Mouse (Mus musculus) right cerebral cortex, adult 18-20 months (tissue): ENCODE measurements around the gene Zswim4.
A peak's percentile ranks its signal among the peaks of the same experiment; 100 is the strongest.

Experiments used
- DNase-seq: peaks from one replicate; pipeline ENCODE4 v3.0.0; 2022; ENCODE audit warnings: mixed read lengths

Gene Zswim4

DNA sequence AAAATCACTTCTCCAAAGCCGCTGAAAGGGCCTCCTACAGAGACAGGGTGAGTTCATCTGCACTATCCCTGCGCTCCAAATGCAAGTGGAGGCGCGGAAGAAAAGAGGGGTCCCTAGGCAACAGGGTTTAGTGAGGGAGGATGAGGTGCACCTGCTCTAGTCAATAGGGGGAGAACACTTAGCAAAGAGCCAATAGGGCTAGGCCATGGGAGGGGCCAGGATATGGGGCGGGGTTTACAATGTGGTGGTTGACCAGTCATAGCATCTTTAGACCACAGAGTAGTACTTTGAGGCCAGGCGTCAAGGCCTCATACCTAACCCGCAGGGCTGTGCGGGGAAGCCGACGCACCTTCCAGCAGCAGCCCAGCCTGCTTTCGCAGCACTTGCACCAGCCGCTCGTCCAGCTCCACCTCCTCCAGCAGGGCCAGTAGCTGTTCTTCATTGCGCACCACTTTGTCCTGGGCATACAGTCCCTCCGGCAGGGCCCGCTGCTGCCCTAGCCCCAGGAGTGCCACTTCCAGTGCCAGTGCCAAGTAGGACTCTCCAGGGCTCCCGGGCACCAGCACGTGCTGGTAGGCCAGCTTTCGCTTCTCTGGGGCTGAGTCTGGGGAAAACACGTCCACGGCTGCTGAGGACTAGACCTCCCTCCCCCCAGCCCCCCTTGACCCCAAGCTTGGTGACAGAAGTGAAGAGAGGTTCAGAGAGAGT, 13.4 kb downstream of the Zswim4 start:
- DNase-seq = no peak

DNA sequence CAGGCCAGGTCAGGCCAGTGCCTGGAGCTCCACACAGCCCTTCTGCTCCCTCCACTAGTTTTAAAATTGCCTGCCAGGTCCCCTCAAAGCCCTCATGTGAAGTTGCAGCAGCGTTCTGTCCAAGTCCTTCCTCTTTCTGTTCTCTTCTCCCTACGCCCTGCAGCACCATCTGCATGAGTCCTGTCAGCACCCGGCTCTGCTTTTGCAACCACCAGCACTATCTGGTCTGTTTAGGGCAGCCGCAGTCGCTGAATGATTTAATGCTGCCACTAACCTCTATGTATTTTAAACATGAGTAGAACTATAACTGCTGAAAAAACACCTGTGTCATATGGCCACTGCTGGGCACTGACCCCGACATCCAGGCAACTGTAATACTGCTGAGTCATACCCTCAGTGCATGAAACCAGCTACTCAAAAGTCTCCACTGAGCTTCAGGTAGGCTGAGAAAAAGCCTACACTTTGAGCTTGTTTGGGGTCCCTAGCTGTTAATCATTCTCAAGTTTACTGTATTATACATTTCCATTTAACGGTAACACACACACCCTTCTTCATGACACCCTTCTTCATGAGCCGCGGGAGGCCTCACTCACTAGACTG, 14.2 kb downstream of the Zswim4 start:
- no peak for DNase-seq

- DNase-seq = no peak
These were observed 16.8 kb downstream of the Zswim4 start for GRCm38 (mm10) chr8:84220105-84220504.

DNA sequence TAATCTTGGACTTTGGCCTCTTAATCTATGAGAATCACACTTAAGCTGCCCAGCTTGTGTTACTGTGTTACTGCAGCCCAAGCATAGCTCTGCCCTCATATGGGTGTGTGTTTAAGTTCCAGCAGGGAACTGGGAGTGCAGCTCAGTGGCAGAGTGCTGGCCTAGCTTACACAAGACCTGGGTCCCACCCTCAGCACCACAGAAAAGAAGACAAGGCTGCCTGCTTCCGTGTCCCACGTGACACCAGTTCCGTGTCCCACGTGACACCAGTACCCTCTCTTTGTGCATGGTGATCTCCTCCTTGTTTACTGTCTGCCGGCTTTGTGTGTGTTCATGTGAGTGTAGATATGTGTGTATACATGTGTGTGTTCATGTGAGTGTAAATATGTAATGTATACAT, 18.7 kb downstream of the Zswim4 start:
- DNase-seq = no peak

GRCm38 (mm10) chr8:84217206-84217605, 19.6 kb downstream of the Zswim4 start:
- DNase-seq = no peak

- DNase-seq = no peak
These were observed 23.6 kb downstream of the Zswim4 start for GRCm38 (mm10) chr8:84213277-84213676.

GRCm38 (mm10) chr8:84211881-84212563, 24.8 kb downstream of the Zswim4 start:
- DNase-seq = no peak

- no peak for DNase-seq
These were observed 25.7 kb downstream of the Zswim4 start for GRCm38 (mm10) chr8:84211202-84211601.

DNA sequence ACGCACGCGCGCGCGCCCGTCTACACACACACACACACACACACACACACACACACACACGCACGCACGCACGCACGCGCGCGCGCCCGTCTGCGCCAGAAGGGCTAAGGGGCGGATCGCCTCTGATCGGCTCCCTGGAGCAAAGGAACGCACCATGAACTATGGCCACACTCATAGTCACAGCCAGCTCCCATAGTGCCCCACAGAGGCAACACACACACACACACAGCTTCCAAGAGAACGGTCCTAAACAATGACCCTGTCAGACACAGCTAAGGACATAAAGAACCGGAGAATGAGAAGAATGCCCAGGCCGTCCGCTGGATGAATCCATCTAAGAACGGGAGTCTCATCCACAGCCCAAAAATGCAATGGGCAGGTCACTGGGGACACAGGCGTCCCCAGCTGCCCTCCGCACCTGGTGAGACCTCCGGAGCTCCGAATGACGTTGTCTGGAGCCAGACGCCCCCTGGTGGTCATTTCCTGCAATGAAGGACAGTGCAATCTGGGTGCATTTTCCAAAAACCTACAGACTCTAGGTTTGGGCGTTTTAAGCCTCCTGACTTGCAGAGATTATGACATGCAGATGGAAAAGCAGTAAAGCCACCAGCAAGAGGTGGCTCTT, 26.6 kb downstream of the Zswim4 start:
- DNase-seq = peak; percentile 84

- DNase-seq = no peak
These were observed 28.2 kb downstream of the Zswim4 start for GRCm38 (mm10) chr8:84208381-84209380.

DNA sequence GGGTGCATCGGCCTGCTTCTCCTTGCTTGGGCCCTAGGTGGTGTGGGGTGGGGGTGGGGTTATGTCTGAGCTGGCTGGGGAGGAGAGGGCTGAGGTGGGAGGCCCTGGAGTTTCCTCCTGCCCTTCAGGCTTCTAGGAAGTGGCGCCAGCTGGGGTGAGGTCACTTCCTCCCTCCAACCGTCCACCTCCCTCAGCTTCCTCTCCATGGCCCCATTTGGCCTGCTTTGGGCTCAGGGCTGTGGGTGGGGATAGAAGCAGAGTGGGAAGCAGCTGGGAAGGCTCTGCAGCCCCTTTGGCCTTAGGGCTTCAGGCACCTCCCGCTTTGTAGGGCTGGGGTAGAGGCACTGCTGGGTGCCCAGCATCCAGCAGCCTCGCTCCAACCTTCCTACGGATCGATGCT, 29.0 kb downstream of the Zswim4 start:
- no peak for DNase-seq

- DNase-seq = no peak
These were observed 30.2 kb downstream of the Zswim4 start for GRCm38 (mm10) chr8:84206666-84207065.

DNA sequence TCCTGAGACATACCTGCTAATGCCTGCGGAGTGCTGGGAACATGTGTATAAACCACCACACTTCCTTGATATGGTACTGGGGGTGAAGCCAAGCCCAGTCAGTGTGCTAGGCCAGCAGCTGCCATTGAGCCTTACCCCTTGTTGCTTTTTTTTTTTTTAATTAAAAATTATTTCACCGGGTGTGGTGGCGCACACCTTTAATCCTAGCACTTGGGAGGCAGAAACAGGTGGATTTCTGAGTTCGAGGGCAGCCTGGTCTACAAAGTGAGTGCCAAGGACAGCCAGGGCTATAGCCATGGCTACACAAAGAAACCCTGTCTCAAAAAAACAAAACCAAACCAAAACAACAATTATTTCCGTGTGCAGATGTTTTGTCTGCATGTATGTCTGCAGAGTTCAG, 31.8 kb downstream of the Zswim4 start:
- DNase-seq = no peak

- no peak for DNase-seq
These were observed 32.7 kb downstream of the Zswim4 start for GRCm38 (mm10) chr8:84203975-84204772.

DNA sequence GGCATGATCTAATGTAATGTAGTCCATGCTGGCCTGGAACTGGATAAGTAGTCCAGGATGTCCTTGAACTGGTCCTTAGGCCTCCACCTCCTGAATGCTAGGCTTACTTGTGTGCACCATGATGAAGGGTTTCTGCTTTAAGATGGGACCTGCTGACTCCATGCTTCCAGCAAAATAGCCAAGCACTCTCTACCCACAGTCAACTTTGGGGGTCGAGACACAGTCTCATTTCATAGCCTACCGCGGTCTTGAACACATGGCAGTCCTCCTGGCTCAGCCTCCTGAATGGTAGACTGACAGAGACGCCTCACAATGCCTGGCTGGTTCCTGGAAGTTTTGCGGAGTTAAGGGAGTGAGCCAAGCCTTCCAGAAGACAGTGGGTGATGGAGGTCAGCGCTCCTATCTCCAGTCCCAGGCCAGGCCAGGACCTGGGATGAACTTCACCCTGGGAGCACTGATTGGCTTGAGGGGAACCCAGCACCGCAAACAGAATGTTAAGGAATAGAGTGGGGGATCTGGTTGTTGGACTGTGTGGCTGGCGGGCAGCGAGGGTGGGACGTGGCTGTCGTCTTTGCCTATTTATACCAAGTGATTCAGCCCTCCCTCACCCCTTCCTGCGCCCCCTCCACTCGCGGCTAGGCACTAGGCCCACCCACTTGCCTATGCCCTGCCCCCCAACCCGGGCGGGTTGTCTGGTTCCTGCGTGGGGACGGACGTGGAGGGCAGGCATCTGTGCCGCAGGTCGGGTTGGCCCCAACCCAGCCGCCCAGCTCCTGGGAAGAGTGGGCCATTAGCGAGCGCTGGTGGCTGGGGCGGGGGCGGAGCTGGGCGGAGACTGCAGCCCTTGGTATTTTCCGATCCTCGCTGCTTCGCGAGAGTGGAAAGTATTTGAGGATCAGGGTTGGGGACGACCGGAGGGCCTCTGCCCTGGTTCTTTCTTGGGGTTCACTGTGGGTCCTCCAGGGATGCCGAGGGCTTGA, 33.6 kb downstream of the Zswim4 start:
- DNase-seq = peak; percentile 85

GRCm38 (mm10) chr8:84202466-84202865, 34.4 kb downstream of the Zswim4 start:
- DNase-seq = peak; percentile 76

DNA sequence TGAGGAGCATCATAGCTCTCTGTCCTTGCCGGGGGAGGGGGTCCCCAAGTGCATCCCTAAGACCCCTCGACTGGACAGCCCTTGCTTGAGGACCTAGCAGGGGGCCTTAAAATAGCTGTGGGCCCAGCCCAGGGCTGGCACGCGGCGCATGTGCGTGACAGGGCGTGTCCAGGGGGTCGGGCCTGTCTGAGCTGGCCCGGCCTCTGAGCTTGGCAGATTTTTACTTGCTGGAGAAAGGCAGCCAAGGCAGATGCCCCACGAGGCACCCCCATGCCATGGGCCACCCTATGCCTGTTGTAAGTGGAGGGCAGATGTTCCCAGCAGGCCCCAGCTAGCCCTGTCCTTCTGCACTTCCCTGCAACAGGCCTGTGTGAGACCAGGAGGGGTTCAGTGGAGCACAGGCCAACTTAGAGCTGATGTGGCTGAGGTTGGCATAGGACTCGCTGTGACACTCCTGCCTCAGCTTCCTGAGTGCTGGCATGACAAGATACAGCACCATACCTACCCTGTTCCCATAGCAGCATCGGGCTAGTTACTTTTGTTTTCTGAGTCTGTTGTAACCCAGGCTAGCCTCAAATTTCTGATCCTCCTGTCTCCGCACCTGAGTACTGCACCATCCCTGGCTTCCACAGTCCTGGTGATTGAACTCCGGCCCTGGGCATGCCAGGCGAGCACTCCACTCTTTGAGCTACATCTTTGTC, 35.2 kb downstream of the Zswim4 start:
- DNase-seq = no peak

DNA sequence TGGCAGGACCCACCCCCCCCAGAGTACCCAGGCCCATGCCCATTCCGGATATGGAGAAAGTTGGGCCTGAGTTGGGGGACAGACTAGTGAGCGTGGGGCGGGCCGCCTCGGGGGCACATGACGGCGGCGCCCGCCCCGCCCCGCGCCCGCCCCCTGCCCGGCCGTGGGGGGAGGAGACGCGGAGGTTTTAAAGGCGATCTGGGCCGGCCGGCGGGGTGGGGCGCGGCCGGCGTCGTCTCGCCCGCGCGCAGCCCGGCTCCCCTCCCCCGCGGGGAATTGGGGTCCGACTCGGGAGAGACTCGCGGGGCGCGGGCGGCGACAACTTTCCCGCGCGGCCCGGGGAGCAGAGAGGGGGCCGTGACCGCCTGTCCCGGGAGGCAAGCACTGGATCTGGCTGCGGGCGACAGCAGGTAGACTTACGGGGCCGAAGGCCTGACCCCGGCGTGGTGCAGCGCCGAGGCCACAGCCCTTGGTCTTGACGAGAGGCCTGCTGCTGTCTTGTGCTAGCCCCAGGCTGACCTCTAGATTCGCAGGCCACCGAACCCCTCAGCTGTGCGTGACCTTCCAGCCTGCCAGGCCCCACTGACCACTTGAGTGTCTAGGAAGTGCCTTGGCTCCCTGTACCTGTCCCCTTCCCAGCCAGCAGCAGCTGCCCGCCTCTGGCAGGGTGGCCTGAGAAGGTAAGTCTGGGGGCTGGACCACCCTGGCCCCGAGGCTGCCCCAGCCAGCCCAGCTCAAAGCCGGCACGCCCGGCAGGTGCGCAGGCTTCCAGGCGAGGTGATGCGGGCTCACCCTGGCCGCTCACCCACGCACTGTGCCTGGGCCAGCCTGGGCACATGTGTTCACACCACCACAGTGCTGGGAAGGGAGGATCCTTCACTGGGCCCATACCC, 36.0 kb downstream of the Zswim4 start:
- DNase-seq = peak; percentile 57
